ENCODE assay signal across 9 mouse cellular contexts in genomic region chr6:92286258-92286888, GRCm38 (mm10). TPM values are rescaled to one million over a fixed set of nuclear protein-coding genes. Genes with fewer than 3 reads are reported as not detected.
DNase-seq lines count a peak whose midpoint lies in the region; ATAC-seq and TF ChIP-seq lines count a peak whose summit lies in the region.
"Had no signal": no experiment of that assay in that cellular context is flagged by ENCODE, and none has a peak within 500 bp of the region (broad histone marks: within the 10 kb centered on the region; RNA-seq: fewer than 3 reads in every experiment).

No protein-coding gene starts in this region.

- H3K4me2 ChIP-seq in heart, embryonic 11.5 days: no peak overlapping the region
- no peak overlapping the region for H3K4me2 ChIP-seq in midbrain, embryonic 15.5 days
- H3K4me2 ChIP-seq: stomach, embryonic 15.5 days had no signal

- H3K4me1 ChIP-seq in heart, adult 2 months (ENCODE audit: control insufficient read depth, insufficient read depth, low read length): no peaks in the 10 kb centered on the region
- H3K4me1 ChIP-seq in heart, embryonic 11.5 days (ENCODE audit: control insufficient read depth, insufficient read depth, low read length): no peaks in the 10 kb centered on the region
- peaks cover 3% of the 10 kb centered on the region; the same call in 1 of the 2 replicates for H3K4me1 ChIP-seq in midbrain, embryonic 15.5 days
- H3K4me1 ChIP-seq: stomach, embryonic 15.5 days had no signal

- H3K9me3 ChIP-seq in heart, embryonic 11.5 days (replicated peaks; ENCODE audit: control insufficient read depth, low read length): no peaks in the 10 kb centered on the region
- H3K9me3 ChIP-seq in midbrain, embryonic 15.5 days: no peaks in the 10 kb centered on the region
- H3K9me3 ChIP-seq: stomach, embryonic 15.5 days had no signal

- no peaks in the 10 kb centered on the region for H3K36me3 ChIP-seq in heart, adult 2 months (ENCODE audit: control insufficient read depth, insufficient read depth, low read length)
- H3K36me3 ChIP-seq in heart, embryonic 11.5 days (ENCODE audit: control insufficient read depth, insufficient read depth, low read length): no peaks in the 10 kb centered on the region
- H3K36me3 ChIP-seq in midbrain, embryonic 15.5 days (replicated peaks): no peaks in the 10 kb centered on the region
- H3K36me3 ChIP-seq: stomach, embryonic 15.5 days had no signal

- H3K9ac ChIP-seq in heart, adult 2 months (ENCODE audit: low read depth, low read length): no peak overlapping the region
- H3K9ac ChIP-seq in heart, embryonic 11.5 days (ENCODE audit: low read depth, low read length): no peak overlapping the region
- no peak overlapping the region for H3K9ac ChIP-seq in midbrain, embryonic 15.5 days
- H3K9ac ChIP-seq: stomach, embryonic 15.5 days had no signal

- no peak overlapping the region for H3K4me3 ChIP-seq in heart, adult 2 months
- no peak overlapping the region for H3K4me3 ChIP-seq in heart, embryonic 11.5 days (ENCODE audit: low read depth, low read length)
- no peak overlapping the region for H3K4me3 ChIP-seq in midbrain, embryonic 15.5 days
- H3K4me3 ChIP-seq: stomach, embryonic 15.5 days had no signal

- no peaks in the 10 kb centered on the region for H3K79me2 ChIP-seq in heart, adult 2 months (replicated peaks; ENCODE audit: control insufficient read depth, insufficient read depth, low read length)

- intact Hi-C loops in heart, adult 2 months (cut with DNase I): loop anchor here (1.0 to 5.0 kb wide), 5 partner anchors 151 to 457 kb away; no protein-coding TSS in a partner anchor
- intact Hi-C loops in left cerebral cortex, postnatal 14 days (cut with DNase I): loop anchor here (1.0 to 10.0 kb wide), 3 partner anchors 188 to 457 kb away; no protein-coding TSS in a partner anchor

- 30% methylated on average over 4 of the region's 4 CpGs for WGBS in heart, adult 2 months
- 30% methylated on average over 4 of the region's 4 CpGs for WGBS in heart, embryonic 11.5 days (ENCODE audit: insufficient replicate concordance)
- WGBS in midbrain, embryonic 15.5 days: 22% methylated on average over 4 of the region's 4 CpGs

- H3K27me3 ChIP-seq in heart, adult 2 months (ENCODE audit: control insufficient read depth, insufficient read depth, low read length): no peaks in the 10 kb centered on the region
- no peaks in the 10 kb centered on the region for H3K27me3 ChIP-seq in heart, embryonic 11.5 days (ENCODE audit: control insufficient read depth, insufficient read depth, low read length)
- H3K27me3 ChIP-seq in midbrain, embryonic 15.5 days (replicated peaks): no peaks in the 10 kb centered on the region
- H3K27me3 ChIP-seq: stomach, embryonic 15.5 days had no signal

- peak; percentile 88 for TF ChIP-seq CTCF in heart, adult 2 months (IDR thresholded peaks at IDR 0.05)
- TF ChIP-seq CTCF in brain, embryonic 14.5 days (IDR thresholded peaks at IDR 0.05; ENCODE audit: borderline replicate concordance, extremely low read depth, insufficient read depth, insufficient read length): peak; percentile 82; the same call in 1 of the 2 replicates

- no peak for ATAC-seq in heart, embryonic 11.5 days (replicated peaks; ENCODE audit: insufficient number of reproducible peaks, low FRiP score, low TSS enrichment)
- ATAC-seq in midbrain, embryonic 15.5 days (replicated peaks): peak; percentile 80

- TF ChIP-seq POLR2A in heart, adult 2 months (IDR thresholded peaks at IDR 0.05; ENCODE audit: insufficient read depth, low read depth, low read length): no peak
- TF ChIP-seq POLR2A in brain, embryonic 14.5 days (IDR thresholded peaks at IDR 0.05; ENCODE audit: borderline replicate concordance, extremely low read depth, insufficient read depth, insufficient read length, poor library complexity, severe bottlenecking): no peak

- peak; percentile 27 to 72 for DNase-seq in heart, adult 2 months
- peak; percentile 87 for DNase-seq in brain, embryonic 14.5 days (ENCODE audit: low read depth)
- DNase-seq in fibroblast of lung, adult 2 months (ENCODE audit: low read depth): peak; percentile 30
- DNase-seq in hindlimb bud, embryonic 11.5 days (ENCODE audit: extremely low spot score, low read depth, low spot score): peak; percentile 42
- peak; percentile 64 to 75 for DNase-seq in left cerebral cortex, postnatal 14 days (ENCODE audit: low spot score in 2 of 2)
- DNase-seq in testis, postnatal 14 days (ENCODE audit: low spot score): peak; percentile 6

- H3K27ac ChIP-seq in heart, adult 2 months: no peak overlapping the region
- no peak overlapping the region for H3K27ac ChIP-seq in heart, embryonic 11.5 days (ENCODE audit: low read depth, low read length)
- no peak overlapping the region for H3K27ac ChIP-seq in midbrain, embryonic 15.5 days
- H3K27ac ChIP-seq: stomach, embryonic 15.5 days had no signal

- TF ChIP-seq EP300 in heart, adult 2 months (IDR thresholded peaks at IDR 0.05; ENCODE audit: insufficient read depth, low read depth, low read length): no peak

RNA-seq across cellular contexts. Expression of gene Trh, which starts 41.9 kb away (rescaled TPM):
- not detected for total RNA-seq in heart, adult 2 months (2021)
- not detected in 2 replicates for polyA plus RNA-seq in heart, adult 2 months (2012; rRNA removed)
- 0.58 and 0.86 TPM in 2 replicates for polyA plus RNA-seq in heart, embryonic 11.5 days (2014; fragmentation: Nextera tagmentation; extraction: Ambion mirVana)
- 2.5 and 3.0 TPM in 2 replicates for polyA plus RNA-seq in brain, embryonic 14.5 days (2012; rRNA removed)
- total RNA-seq in left cerebral cortex, postnatal 14 days (2021): 10 to 100 TPM in 1 of 2 experiments, 1 to 10 TPM in 1; 1.7 to 12.2 TPM
- 3.7 and 6.3 TPM in 2 replicates for polyA plus RNA-seq in midbrain, embryonic 15.5 days (2015; fragmentation: Nextera tagmentation; extraction: Ambion mirVana)

Comparison
In these comparisons a context has a peak if more than half of its experiments do, and no peak if none do; other contexts are left out.
1. DNase-seq: peak in every context shown above with its lines; median percentile 87 in brain, embryonic 14.5 days; 70 in left cerebral cortex, postnatal 14 days; 50 in heart, adult 2 months; 42 in hindlimb bud, embryonic 11.5 days; 30 in fibroblast of lung, adult 2 months; 6 in testis, postnatal 14 days.